In genomic region chr13:67081142-67081713, GRCm38 (mm10) we compare ENCODE assay signal across 8 mouse cellular contexts. TPM values are rescaled to one million over a fixed set of nuclear protein-coding genes. Genes with fewer than 3 reads are reported as not detected.
A peak's percentile ranks its signal among the peaks of the same experiment; 100 is the strongest.
DNase-seq lines count a peak whose midpoint lies in the region; ATAC-seq and TF ChIP-seq lines count a peak whose summit lies in the region.

No protein-coding gene starts in this region.

- peak overlapping the region; percentile 54 for H3K9ac ChIP-seq in hindbrain, postnatal 0 days (replicated peaks; ENCODE audit: low read length)

- no peaks in the 10 kb centered on the region for H3K36me3 ChIP-seq in hindbrain, postnatal 0 days (ENCODE audit: insufficient read depth, low read length)

- TF ChIP-seq CTCF in gastrocnemius, adult 2 months (IDR thresholded peaks at IDR 0.05): no peak
- no peak for TF ChIP-seq CTCF in hindbrain, postnatal 0 days (IDR thresholded peaks at IDR 0.05; ENCODE audit: low read depth)
- TF ChIP-seq CTCF in left cerebral cortex, adult 2 months (IDR thresholded peaks at IDR 0.05): no peak

- H3K27me3 ChIP-seq in hindbrain, postnatal 0 days (ENCODE audit: insufficient read depth, low read length): no peaks in the 10 kb centered on the region

- peak overlapping the region; percentile 96 for H3K27ac ChIP-seq in gastrocnemius, adult 2 months
- H3K27ac ChIP-seq in hindbrain, postnatal 0 days: peak overlapping the region; percentile 76
- H3K27ac ChIP-seq in left cerebral cortex, adult 2 months: peak overlapping the region; percentile 80

- under 1% methylated on average over 24 of the region's 24 CpGs for WGBS in hindbrain, postnatal 0 days

- H3K4me2 ChIP-seq in hindbrain, postnatal 0 days (ENCODE audit: low read depth, low read length): peak overlapping the region; percentile 72

- H3K9me3 ChIP-seq in hindbrain, postnatal 0 days (ENCODE audit: low read length): no peaks in the 10 kb centered on the region; the same call in 1 of the 2 replicates

- peak overlapping the region; percentile 80 for H3K4me3 ChIP-seq in gastrocnemius, adult 2 months
- peak overlapping the region; percentile 66 for H3K4me3 ChIP-seq in hindbrain, postnatal 0 days (ENCODE audit: low read length)
- H3K4me3 ChIP-seq in left cerebral cortex, adult 2 months: peak overlapping the region; percentile 54

- no peaks in the 10 kb centered on the region for H3K4me1 ChIP-seq in hindbrain, postnatal 0 days (ENCODE audit: insufficient read depth, low read length)

- peak; percentile 99 for ATAC-seq in hindbrain, postnatal 0 days
- ATAC-seq in megakaryocyte, adult 5-6 weeks (ENCODE audit: poor library complexity, severe bottlenecking): peak; percentile 93

- intact Hi-C loops in gastrocnemius, adult 2 months (cut with DNase I): loop anchor here (1.0 to 10.0 kb wide), 4 partner anchors 20 to 176 kb away; partner anchors contain the start of genes Gm10767, Gm28557 and Zfp712
- intact Hi-C loops in left cerebral cortex, adult 2 months (cut with DNase I): loop anchor here (1.0 to 5.0 kb wide), 3 partner anchors 20 to 149 kb away; partner anchors contain the start of genes Gm28557 and Zfp712

- DNase-seq in ZHBTc4 (ENCODE audit: low read depth, low spot score): peak; percentile 93
- DNase-seq in cerebellum, postnatal 4 days (ENCODE audit: low spot score in 2 of 2): peak; percentile 30 to 45
- peak; percentile 90 for DNase-seq in gastrocnemius, adult 2 months
- DNase-seq in hindbrain, postnatal 0 days (ENCODE audit: low spot score): peak; percentile 89
- peak; percentile 53 to 66 for DNase-seq in left cerebral cortex, adult 2 months (ENCODE audit: extremely low spot score in 1 of 2, low spot score in 2 of 2)
- DNase-seq in right cerebral cortex, adult 2 months (ENCODE audit: low spot score in 2 of 2): peak; percentile 64 to 77
- peak; percentile 69 to 82 for DNase-seq in urinary bladder, postnatal 36 days (ENCODE audit: low spot score in 2 of 2)

RNA-seq across cellular contexts. Expression of gene Zfp708, which starts 16.5 kb away (rescaled TPM):
- 1 to 10 TPM in 1 of 2 experiments, under 1 TPM in 1; 0.17 to 1.6 TPM for total RNA-seq in gastrocnemius, adult 2 months (2021)
- 1.8 and 4.2 TPM in 2 replicates for total RNA-seq in hindbrain, postnatal 0 days (2014; rRNA removed)
- 3.9 and 4.6 TPM in 2 replicates for polyA plus RNA-seq in hindbrain, postnatal 0 days (2015; fragmentation: Nextera tagmentation; extraction: Ambion mirVana)
- 1 to 10 TPM; 2.2 to 2.4 TPM for total RNA-seq in left cerebral cortex, adult 2 months (2021)
- total RNA-seq in megakaryocyte, adult 5-6 weeks (2015): 1.4 and 2.5 TPM in 2 replicates
- 0.95 and 1.4 TPM in 2 replicates for total RNA-seq in megakaryocyte, adult 5-6 weeks (2017)

RNA-seq across cellular contexts. Expression of gene Zfp712, which starts 20.3 kb away (rescaled TPM):
- total RNA-seq in gastrocnemius, adult 2 months (2021): 1 to 10 TPM; 1.1 to 1.2 TPM
- 3.6 TPM in 2 replicates for total RNA-seq in hindbrain, postnatal 0 days (2014; rRNA removed)
- 2.5 and 2.7 TPM in 2 replicates for polyA plus RNA-seq in hindbrain, postnatal 0 days (2015; fragmentation: Nextera tagmentation; extraction: Ambion mirVana)
- total RNA-seq in left cerebral cortex, adult 2 months (2021): 1 to 10 TPM; 4.3 to 4.7 TPM
- total RNA-seq in megakaryocyte, adult 5-6 weeks (2015): 4.2 and 6.2 TPM in 2 replicates
- 4.3 and 5.5 TPM in 2 replicates for total RNA-seq in megakaryocyte, adult 5-6 weeks (2017)

RNA-seq across cellular contexts. Expression of gene Gm28557, which starts 27.2 kb away (rescaled TPM):
- total RNA-seq in gastrocnemius, adult 2 months (2021): 1 to 10 TPM; 2.2 to 3.4 TPM
- 0.43 and 2.7 TPM in 2 replicates for total RNA-seq in hindbrain, postnatal 0 days (2014; rRNA removed)
- 0.78 and 1.3 TPM in 2 replicates for polyA plus RNA-seq in hindbrain, postnatal 0 days (2015; fragmentation: Nextera tagmentation; extraction: Ambion mirVana)
- 1 to 10 TPM; 1.9 to 3.2 TPM for total RNA-seq in left cerebral cortex, adult 2 months (2021)
- 0.62 and 2.7 TPM in 2 replicates for total RNA-seq in megakaryocyte, adult 5-6 weeks (2015)
- total RNA-seq in megakaryocyte, adult 5-6 weeks (2017): 3.4 and 4.3 TPM in 2 replicates

RNA-seq across cellular contexts. Expression of gene Rslcan18, which starts 34.8 kb away (rescaled TPM):
- total RNA-seq in gastrocnemius, adult 2 months (2021): under 1 TPM; 0.38 to 0.64 TPM
- 0.05 TPM in 1 of 2 replicates, not detected in the other for total RNA-seq in hindbrain, postnatal 0 days (2014; rRNA removed)
- polyA plus RNA-seq in hindbrain, postnatal 0 days (2015; fragmentation: Nextera tagmentation; extraction: Ambion mirVana): not detected in 2 replicates
- total RNA-seq in left cerebral cortex, adult 2 months (2021): under 1 TPM; 0.29 to 0.44 TPM
- total RNA-seq in megakaryocyte, adult 5-6 weeks (2015): 0.78 and 0.85 TPM in 2 replicates
- 0.22 TPM in 1 of 2 replicates, not detected in the other for total RNA-seq in megakaryocyte, adult 5-6 weeks (2017)

RNA-seq across cellular contexts. Expression of gene Zfp759, which starts 40.2 kb away (rescaled TPM):
- 1 to 10 TPM; 4.7 to 5.6 TPM for total RNA-seq in gastrocnemius, adult 2 months (2021)
- 4.8 and 5.9 TPM in 2 replicates for total RNA-seq in hindbrain, postnatal 0 days (2014; rRNA removed)
- 2.2 and 2.5 TPM in 2 replicates for polyA plus RNA-seq in hindbrain, postnatal 0 days (2015; fragmentation: Nextera tagmentation; extraction: Ambion mirVana)
- 10 to 100 TPM in 1 of 2 experiments, 1 to 10 TPM in 1; 8.8 to 10.0 TPM for total RNA-seq in left cerebral cortex, adult 2 months (2021)
- 2.1 and 2.9 TPM in 2 replicates for total RNA-seq in megakaryocyte, adult 5-6 weeks (2015)
- total RNA-seq in megakaryocyte, adult 5-6 weeks (2017): 3.1 and 4.2 TPM in 2 replicates

Comparison
In these comparisons a context has a peak if more than half of its experiments do, and no peak if none do; other contexts are left out.
1. Peak in every context shown above with its lines: DNase-seq, ATAC-seq, H3K4me3 ChIP-seq and H3K27ac ChIP-seq.
2. DNase-seq: peak in every context shown above with its lines; median percentile 93 in ZHBTc4; 90 in gastrocnemius, adult 2 months; 89 in hindbrain, postnatal 0 days; 76 in urinary bladder, postnatal 36 days; 70 in right cerebral cortex, adult 2 months; 60 in left cerebral cortex, adult 2 months; 38 in cerebellum, postnatal 4 days.